Mouse (Mus musculus): ENCODE results near the gene Nos1ap.

The Nos1ap gene

DNA sequence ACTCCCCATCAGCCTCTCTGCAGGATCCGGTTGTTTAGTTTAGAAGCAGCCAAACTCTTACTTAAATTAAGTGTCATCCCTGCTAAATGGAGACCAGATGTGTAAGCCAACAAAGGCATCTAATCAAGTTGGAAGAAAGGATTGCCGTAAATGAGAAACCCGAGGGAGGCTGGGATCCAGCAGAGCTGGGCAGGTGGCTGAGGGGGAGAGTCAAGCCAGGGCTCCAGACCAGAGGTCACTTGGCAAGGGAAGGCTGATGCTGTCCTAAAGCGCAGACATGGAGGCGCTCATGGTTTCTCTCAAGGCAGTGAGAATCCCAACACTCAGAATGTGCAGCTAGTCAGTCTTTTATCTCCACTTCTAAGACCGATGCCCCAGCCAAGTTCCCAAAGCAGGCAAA lies 89.8 kb downstream of the Nos1ap start:
- peak; percentile 86 for DNase-seq

DNA sequence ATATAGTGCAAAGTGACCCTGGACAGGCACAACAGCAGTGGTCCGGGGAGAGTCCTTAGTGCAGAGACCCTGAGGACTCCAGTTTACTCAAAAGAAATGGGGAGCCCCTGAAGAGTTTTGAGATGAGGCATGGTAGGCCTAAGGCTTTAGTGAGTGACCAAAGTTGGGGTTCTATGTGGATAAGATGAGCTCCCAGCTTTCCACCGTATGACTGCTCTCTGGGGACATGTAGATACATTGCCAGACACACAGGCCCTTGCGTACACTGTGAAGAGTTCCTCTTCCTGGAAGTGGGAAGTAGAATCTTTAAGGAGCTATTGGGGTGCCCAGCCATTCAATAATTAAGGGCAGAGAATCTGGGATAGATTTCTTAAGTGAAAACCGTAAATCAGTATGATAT lies 90.2 kb downstream of the Nos1ap start:
- no peak for DNase-seq

DNA sequence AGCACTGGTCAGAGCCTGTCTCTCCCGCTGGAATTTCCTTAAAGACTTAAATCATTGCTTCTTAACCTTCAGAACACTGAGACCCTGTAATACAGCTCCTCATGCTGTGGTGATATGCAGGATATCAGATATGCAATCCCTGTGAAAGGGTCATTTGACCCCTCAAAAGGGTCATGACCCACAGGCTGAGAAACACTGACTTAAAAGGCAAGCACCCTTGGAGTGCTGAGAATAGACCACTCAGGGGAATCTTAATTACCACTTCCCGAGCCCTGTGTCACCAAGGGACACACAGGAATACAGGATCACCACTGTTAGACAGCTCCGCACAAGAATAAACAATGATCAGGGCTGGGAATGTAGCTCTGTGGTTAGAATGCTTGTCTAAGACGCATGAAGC lies 91.0 kb downstream of the Nos1ap start:
- no peak for DNase-seq

DNA sequence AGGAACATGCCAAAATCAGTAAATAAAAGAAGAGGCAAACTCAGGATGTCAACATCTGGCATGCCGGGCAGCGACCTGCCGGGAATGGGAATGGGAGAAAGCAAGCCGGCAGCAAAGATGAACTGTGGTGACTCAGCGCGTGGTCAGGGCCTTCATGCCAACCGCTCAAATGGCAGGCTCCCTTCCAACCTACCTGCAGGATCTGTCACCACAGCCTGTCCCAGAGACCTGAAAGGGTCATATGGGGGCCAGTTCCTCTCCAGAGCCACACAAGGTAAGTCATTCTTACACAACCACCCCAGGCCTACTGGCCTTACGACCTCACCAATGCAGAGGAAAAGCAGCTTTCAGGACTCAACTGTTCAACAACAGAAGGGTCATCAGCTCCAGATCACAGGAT lies 93.4 kb downstream of the Nos1ap start:
- DNase-seq = no peak

DNA sequence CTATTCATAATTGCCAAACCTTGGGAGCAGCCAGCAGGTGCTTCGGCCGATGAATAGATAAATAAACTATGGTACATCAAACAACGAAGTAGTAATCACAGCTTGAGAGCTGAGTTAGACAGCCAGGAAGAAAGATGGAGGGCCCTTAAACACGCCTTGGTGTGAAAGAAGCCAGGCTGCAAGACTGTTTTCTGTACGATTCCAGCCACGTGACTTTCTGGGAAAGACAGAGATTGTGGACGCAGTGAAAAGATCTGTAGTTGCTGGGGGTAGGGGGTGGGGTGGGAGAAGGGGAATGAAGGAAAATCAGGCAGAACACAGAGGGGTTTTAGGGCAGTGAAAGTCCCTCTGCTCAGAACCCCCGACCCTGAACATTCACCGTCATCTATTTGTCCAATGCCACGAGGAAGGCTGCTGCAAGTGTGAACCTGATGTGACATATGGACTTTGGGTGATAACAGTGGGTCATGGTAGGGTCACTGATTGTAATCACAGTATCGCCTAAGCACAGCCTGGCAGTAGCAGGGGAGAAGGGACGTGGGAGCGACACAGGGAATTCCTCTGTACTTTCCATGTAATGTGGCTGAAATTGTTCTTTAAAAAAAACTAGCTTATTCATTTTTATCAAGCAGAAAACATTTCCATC lies 94.0 kb downstream of the Nos1ap start:
- no peak for DNase-seq

DNA sequence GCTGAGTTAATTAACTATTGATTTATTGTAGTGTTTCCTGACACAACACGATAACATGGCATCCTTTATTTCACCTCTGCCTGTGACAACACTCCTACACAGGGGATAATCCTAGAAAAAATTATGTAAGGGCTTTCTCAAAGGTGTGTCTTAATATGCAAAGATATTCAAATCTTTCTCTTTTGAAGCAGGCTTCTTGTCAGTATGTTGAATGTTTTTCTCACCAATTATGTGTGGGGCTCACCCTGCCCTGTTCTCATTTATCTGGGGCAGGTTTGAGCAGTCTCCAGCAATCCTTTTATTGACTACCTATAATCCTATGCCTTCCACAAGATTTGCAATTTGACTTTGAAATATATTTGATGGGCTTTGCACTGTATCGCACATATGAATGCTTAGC lies 97.1 kb downstream of the Nos1ap start:
- no peak for DNase-seq

DNA sequence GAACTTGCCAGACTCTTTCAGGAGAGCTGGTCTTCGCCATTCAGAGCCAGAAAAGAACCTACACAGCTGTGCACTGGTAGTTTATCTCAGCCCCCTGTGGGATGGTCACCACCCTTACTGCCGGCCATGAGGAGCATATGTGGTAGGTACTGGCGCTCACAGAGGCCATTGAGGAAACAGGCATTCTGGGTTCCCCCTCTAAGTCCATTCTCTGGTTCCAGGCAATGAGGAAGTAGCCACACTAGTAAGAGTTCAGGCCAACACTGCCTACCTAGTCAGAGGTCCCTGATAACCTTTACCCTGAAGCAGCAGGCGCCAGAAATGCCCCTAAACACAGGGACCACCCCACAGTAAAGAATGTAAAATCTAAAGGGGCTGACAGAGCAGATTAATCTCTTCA lies 97.6 kb downstream of the Nos1ap start:
- DNase-seq = no peak

DNA sequence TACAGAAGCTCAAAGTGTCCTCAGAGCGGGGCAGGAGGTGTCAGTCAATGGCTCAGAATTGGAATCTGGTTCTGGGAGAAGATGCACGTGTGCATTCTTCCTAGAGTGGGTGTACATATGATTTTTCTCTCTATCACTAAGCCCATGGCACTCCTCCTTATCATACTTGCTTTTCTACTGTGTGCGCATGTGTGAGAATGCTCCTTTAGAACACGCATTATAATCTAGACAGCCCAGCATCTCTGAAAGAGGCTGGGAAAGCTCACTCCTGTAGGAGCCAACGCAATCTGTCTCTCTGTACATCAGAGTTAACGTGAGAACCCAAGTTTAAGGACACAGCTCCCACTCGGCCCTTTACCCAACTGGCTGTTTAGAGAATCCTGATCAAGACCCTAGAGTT lies 99.7 kb downstream of the Nos1ap start:
- DNase-seq = no peak

DNA sequence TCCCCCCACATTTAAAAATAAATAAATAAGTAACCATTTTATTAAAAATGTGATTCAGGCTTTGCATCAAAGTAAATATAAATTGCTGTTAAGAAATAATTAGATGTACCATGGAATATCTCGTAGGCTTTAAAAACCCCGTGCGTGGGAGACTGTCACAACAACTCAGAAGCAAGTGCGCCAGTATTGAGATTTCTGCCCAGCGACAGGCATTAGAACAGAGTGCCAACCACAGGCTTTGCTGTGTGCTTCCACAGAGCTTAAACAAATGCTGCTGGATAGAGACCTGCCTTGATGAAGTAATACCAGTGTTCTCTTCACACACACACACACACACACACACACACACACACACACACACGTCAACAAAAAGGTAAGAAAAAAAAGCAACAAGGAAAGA lies 100.2 kb downstream of the Nos1ap start:
- DNase-seq = no peak

DNA sequence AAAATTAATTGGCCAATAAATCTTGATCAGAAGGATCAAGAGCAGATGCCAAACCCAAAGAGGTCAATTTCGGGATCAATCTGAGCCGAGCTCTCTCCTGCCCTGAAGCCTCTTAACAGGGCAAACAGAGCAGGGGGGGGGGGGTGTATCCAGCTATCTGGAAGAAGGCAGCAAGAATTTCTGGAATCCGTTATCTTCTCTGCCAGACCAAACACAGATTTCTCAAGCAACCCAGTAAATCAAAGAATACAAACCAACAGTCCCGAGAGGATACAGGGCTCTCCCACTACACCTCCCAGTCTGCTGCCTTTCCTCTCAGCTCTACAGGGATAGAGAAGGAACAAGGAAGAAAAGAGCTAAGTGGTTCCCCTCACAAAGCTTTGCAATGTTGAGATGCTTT lies 104.5 kb downstream of the Nos1ap start:
- no peak for DNase-seq

DNA sequence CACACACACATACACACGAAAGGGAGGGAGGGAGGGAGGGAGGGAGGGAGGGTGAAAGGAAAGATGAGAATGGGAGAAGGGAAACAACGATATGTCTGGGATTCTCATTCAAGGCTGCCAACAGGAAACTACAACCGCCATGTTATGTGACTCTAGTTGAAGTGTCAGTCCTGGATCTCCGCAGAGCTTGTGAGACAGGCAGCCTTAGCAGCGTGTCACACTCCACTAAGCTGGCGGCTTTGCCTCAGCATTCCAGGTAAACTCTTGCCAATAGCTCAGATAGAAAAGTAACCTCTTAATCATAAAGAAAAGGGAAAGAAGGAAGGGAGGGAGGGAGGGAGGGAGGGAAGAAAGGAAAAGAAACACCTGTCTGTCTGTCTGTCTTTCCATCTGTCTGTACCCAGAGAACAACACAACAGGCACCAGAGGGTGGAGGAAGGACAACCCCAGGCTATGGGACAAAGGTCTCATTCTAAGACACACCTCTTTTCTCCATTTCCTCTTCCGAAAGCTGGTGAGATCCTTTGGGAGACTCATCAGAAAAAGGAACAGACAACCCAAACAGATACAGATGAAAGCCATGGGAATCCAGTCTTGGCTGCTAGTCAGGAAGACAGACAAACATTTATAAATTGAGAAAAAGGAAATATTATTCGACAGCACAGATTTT lies 107.3 kb downstream of the Nos1ap start:
- peak; percentile 55 for DNase-seq

DNA sequence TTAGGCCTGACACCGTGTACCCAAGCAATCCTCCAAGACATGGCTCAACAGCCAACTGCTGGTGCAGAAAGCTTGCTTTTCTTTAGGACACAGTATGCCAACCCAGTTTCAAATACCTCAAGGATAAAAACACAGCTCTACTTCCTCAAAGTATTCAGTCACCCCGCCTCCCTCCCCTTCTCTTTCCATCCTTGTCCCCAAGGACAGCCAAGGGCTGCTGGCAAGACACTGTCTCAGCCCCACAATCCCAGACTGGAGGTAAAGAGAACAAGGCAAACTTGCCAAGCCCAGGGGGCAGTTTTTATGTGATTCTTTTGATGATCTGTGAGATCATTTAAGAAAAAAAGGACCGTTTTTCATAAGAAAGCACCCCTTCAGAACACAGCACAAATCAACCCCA lies 108.6 kb downstream of the Nos1ap start:
- DNase-seq = no peak

DNA sequence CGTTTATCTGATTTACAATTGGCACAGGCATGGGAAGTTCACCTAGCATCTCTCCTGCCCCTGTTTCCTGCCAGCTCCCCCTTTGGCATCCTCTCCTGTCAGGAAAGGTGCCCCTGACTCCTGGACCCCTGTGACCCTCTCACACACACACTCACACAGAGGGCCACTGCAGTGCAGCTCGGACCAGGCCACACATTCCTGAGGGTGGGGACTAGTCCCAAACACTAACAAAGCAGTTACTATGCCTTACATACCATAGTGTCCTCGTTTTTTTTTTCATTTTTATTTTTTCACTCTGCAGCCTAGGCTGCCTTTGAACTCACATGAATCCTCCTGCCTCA lies 110.2 kb downstream of the Nos1ap start:
- no peak for DNase-seq

DNA sequence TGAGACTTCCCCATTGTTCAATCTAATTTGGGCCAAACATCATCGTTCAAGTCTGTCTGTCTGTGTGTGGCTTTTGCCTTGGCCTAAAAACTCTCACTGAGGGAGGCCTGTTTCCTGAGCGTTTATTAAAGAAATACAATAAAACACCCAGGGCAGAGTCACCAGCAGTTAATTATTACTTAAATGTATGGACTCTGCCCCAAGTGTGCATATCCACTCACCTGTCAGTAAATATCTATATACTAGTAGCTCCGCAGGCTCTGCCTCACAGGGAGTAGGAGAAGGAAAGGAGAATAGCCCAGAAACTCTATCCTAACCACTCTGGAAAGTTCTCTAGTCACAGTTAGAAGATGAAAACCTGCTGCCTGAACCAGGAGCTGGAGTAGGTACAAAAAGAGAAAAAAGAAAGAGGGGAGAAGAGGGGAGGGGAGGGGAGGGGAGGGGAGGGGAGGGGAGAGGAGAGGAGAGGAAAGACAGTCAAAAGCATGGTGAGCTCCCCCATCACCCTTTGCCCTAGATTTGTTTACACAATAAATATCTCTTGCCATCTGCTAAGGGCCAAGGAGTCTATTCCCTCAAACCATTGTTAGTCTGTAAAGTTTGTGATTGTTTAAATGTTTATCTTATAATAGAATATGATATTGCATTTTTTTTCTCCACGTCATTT lies 110.7 kb downstream of the Nos1ap start:
- DNase-seq = no peak

DNA sequence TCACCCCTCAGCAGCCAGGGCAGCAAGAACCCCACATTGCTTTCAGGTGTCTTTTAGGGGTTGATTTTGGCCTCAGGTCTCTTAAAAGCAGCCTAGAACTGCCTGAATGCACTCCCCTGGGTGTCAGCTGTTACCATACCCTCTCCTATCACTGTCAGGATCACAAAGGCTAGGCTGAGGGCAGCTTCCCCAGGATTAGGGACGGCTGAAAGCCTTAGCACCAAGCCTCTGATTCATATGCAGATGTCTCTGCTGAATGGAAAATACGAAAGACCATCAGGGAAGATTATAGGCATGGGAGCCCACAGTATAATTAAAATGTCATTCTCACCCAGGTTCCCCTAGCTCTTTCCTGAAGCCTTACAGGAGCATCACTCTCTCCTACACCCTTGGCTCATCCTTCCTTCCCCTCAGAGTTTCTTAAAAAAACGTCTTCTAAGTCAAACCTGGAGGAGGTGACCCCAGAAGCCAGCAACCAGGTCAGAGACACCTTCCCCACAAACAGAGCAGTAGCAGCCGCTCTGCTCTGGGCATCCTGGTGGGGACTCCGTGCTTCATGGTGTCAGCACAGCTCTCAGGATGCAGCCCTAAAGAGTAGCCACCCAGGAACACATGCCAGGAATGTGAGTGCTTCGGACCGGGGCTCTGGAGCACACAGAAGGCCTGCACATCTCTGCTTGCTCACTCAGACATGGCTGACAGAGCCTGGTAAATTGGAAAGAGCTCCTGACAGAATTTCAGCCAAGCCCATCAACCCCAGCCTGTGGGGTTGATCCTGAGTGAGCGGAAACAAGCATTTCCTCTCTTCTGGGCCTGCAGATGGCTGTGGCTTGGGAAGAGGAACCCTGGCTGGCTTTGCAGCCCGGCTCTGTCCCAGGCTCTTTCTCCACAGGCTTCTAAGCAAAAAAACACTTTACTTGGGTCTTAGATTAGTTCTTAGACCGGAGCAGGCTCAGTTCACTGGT lies 111.7 kb downstream of the Nos1ap start:
- peak; percentile 52 for DNase-seq

DNA sequence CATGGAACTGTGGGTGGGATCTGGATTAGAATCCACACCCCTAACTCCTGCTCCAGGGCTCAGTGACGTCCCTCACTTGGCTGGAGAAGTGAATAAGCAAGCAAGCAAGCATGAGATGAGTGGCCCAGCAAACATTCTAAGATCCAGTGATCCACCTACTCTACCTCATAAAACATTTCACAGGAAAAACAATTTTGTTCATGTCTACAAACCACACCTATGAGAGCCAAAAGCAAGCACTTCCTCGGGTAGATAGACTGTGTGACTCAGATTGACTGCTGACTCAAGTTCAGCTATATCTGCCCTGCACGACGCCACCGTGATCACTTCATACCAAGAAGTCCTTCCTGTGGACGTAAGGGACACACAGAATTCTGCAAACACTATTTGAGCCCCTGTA lies 116.2 kb downstream of the Nos1ap start:
- no peak for DNase-seq

DNA sequence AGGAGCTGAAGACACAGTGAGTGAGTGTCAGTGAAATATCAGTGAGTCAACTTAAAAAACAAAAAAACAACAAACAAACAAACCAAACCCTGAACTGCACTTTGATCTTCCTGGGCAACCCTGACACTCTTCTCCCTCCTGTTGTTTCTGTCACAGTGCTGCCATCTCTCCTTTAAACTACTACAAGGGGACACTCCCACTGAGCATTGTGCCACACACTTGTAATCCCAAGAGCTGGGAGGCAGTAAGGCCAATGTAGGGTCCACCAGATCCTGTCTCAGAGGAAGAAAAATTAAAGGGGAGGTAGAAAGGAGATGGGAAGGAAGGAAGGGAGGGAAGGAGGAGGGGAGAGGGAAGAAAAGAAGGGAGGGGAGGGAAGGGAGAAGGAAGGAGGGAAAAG lies 116.8 kb downstream of the Nos1ap start:
- DNase-seq = no peak

DNA sequence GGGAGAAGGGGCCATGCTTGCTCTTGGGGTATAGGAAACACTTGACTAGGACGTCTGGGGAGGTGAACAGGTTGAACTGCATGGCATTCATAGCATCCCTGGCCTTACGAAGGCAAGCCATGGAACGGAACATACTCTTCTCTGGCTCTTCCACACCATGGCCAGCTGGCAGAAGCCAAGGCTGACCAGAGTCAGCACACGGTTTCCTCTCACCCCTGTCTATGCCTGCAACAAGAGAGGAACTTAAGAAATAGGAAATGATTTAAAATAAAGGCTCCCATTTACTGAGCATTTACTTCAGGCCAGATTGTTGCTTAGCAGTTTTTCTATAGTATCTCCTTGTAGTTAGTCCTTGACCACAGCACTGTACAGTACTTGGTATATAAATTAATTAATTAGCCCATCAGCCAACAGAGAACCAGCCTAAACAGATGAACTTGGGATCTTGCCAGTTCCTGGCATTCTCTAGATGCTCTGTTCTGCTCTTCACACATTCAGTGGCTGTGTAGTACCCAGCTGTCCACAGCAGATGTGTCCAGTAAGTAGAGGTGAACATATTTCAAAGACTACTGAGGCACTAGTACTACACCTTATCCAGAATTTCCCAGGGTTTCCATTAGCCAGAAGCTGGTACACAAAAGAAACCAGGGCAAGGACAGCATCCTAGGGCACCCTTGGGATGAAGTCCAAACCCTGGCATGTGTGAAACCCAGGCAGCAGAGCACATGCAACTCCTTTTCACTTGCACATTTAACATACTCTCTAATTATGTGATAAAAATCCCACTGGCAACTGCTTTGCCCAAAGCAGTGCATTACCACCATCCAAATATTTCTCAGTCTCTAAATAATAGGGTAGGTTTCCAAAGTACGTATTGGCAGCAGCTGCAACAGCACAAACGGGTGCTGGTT lies 123.3 kb downstream of the Nos1ap start:
- DNase-seq = no peak

DNA sequence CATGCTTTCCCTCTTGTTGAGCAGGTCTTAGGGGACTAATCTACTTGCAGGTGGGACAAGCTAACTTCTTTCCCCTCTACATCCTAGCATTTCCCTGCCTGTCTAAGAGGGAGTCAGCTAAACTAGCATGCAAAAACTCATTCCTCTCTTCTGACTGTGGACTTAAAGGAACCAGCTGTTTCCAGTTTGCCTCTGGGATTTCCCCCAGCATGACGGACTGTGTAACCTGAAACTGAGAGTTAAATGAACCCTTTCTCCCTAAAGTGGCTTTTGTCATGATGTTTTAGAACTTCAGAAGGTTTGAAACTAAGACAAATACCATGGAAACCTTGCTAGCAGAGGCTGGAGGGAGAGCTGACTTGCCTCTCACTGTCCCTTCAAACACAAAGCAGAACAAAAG lies 127.5 kb downstream of the Nos1ap start:
- no peak for DNase-seq

DNA sequence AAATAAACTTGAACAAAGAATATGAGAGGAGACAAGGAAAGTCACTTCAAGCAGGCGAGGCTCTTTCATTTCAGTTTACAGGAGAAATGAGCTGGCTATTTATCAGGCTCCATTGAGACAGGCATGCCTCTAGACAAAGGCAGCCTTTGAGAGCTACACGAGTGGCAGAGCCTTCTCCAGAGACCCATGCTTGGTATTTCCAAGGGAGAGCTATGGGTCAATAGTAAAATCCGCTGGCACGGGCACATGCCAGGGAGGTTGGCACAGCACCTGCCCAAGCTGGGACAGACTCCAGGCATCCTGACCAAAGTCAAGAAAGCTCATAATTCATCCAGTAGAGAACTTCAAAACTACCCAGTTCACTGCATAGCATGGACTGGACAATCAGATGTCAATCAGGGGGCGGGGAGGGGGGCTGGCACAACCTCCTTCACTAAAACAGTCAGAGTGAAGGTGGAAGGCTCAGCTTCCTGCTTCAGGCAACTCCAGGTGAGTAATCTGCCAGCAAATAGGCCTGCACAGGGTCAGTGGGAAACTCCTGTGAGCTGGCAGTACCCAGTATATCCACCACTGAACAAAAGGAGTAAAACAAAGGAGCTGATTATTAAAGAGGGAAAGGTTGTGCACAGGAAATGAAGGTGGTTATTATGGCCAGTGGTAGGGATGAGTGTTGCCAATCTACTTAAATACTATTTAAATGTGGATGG lies 129.6 kb downstream of the Nos1ap start:
- DNase-seq = peak; percentile 93

DNA sequence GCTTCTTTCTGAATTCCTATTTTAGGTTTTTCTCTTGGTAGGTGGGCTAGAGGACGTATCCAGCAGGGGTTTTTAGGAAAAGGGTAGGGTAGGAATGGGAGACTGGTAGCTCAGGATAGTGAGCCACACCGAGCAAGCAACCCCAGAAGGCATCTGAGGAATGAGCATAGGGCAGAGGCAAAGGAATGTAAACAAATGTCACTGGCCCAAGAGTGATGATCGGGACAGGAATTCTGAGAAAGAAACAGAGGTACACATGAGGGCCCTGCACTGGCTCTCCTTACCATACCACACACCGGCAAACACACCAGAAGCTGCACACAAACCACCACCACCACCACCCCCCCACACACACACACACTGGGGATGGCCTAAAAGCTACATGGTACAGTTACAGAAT lies 132.0 kb downstream of the Nos1ap start:
- no peak for DNase-seq
